Mouse (Mus musculus) B cell, adult 2 months (primary cell): ENCODE data around the gene Cx3cr1.
A peak's percentile ranks its signal among the peaks of the same experiment; 100 is the strongest.

Experiments used
- DNase-seq, 2 experiments: peaks; one replicate each; pipeline ENCODE4 v3.0.0; 2022

Gene Cx3cr1

DNA sequence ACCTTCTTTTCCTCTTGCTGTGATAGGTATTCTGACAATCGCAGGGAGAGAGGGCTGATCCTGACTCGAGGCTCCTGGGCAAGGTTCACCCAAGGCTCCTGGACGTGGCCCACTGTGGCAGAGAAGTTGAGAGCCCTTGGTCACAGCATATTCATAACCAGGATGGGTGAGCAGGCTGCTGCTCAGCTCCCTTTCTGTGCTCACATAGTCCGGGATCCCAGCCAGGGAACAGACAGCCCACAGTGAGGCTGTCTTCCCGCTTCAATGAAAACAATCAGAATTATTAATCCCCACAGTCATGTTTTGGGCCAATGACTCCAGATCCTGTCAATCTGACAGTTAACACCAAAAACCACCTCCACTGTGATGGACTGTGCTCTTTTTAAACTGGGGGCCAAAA lies 12.3 kb upstream of the Cx3cr1 start:
- DNase-seq, result no peak

DNA sequence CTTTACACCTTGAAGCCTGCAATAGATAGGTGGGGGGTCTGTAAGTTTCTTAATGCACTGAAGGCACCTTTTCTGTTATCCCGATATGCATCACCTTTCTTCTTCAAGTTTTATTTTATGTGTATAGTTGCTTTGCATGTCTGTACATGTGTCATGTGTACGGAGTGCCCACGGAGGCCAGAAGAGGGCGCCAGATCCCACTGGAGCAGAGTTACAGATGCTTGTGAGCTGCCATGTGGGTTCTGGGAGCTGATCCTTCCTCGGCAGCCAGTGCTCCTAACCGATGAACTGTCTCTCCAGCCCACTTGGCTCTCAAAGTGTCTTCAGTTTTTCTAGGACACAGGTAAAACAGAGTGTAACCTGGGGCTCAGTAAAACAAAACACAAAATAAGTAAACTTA lies 11.6 kb upstream of the Cx3cr1 start:
- no peak for DNase-seq

DNA sequence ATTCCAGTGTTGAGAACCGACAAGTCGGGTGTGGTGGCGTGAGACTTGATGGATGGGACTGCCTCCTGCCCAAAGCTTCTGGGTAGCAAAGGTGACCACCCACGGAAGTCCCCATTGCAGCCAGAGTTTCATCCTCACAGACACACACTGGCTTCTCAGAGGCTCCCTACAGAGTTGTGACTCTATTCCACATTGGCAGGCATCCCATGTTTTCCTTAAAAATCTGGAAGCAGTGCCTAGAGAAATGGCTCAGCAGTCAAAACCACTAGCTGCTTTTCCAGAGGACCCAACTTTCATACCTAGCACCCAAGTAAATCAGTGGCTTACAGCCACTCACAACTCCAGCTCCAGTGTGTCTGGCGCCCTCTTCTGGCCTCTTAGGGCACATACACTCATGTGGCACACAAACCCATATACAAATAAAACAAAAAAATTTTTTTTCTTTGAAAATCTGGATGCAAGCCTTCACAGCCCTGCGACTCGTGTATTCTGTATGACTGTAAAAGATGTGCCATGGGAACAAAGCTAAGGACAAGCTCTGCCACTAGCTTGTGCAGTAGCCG lies 10.9 kb upstream of the Cx3cr1 start:
- DNase-seq, result no peak

DNA sequence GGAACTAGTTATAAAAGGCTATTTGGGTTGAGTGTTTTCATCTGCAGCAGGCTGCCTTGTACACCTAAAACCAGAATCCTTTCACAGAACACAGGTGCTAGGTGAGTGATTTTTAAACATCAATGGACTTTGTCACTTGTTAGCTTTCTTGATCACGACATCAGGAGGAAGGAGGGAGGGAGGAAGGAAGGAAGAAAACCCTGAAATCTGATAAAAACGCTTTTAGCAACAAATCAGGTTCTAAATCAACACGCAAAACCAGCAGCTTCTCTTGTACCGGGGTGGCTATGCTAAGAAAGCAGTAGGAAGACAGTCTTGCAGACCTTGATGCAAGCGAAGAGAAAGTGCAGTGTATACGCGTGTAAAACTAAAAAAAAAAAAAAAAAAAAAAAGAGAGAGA lies 10.2 kb upstream of the Cx3cr1 start:
- DNase-seq, result no peak

DNA sequence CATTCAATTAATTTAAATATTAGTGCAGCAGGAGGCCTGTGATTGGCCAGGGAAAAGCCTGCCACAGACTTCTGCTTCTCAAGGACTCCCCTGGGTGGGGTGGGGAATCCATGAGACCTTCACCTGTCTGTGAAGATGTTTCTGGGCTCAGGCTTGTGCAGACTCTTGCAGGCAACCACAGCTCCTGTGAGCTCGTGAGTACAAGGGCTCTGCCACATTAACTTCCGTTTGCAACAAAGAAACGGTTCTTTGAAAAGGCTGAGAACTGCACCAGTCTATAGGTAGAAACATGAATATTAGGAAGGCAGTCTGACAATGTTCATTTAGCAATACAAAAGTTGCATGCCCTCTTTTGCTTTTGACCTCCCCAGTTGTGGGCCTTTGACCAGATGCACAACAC lies 8.6 kb upstream of the Cx3cr1 start:
- no peak for DNase-seq

DNA sequence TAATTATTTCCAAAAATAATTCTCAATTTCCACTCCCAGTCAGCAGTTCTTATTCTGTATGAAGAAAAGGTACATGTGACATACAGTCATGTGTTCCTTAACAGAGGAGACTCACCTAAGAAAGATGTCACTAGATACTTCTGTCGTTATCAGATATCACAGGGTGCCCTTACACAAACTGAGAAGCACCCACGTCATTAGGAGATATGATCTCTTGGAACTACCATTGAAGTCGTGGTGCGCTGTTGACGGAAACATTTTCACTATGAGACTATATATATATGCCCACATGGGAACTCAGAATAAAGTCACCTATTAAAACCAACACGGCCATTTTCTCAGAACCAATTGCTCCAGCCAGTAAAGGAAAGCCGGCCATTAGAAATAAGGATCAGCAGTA lies 4.8 kb upstream of the Cx3cr1 start:
- DNase-seq, result no peak

DNA sequence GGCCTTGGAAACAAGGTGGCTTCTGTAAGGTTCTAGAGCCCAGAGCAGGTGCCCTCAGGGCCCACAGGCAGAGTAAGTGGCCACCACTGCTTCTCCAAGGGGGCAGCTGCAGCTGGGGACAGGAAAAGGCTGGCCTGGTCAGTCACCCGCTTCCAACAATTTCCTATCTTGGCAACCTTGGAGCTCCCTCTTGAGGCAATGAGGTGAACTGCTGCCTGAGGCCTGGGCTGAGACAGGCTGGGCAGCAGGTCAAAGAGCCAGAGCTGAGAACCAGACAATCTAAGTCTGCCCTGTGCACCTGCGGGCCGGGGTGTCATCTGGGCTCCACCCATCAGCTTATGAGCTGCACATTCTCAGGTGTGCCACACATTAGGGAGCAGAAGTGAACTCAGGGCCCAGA lies 3.5 kb upstream of the Cx3cr1 start:
- peak; percentile 80 to 81 for DNase-seq

DNA sequence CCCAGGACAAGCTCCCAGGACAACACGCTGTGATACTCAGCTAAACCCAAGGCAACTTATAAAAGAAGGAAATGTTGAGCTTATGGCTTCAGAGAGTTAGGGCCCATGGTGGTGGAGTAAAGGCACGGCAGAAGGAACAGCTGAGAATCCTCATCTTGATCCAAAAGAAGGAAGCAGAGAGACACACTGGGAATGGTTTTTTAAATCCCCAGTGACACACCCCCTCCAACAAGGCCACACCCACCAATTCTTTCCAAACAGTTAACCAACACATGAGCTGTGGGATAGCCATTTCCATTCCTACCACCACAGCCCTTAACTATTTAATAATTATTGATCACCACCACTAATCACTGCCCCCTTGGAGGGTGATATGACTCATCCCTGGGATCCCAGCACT lies 1.6 kb upstream of the Cx3cr1 start:
- no peak for DNase-seq

DNA sequence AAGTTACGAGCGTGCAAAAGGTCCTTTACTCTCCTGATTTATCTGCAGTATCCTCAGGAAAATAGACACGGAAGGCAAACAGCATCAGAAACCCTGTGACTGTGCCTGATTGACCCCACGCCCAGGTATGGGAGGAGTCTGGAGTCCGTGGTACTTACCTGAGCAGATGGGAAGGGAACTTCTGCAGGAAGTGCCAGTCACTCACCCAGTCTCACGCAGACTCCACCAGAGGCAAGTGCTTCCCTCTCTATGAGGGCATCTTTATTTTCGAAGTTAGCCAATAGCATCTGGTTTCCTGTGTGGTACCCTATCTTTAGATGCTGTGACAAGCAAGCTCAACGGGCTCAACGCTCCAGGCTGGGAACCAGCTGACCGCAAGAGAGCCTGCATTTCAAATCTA lies 1.6 kb downstream of the Cx3cr1 start:
- no peak for DNase-seq

DNA sequence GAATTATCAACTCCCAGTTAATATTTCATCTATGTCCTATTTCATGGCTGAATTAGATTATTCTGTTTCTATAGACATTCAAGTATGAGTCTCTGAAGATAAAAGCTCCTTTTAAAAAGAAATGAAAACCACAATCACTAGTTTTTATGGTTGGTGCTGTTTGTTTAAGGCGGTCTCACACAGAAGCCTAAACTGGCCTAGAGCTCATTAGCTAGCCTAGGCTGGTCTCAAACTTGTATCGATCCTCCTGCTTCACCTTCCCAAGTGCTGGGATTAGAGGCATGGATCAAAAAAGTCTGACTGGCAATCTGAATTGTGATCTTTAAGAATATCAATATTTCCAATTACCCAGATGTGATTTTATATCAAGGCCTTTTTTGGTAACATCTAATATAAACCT lies 2.1 kb downstream of the Cx3cr1 start:
- no peak for DNase-seq

DNA sequence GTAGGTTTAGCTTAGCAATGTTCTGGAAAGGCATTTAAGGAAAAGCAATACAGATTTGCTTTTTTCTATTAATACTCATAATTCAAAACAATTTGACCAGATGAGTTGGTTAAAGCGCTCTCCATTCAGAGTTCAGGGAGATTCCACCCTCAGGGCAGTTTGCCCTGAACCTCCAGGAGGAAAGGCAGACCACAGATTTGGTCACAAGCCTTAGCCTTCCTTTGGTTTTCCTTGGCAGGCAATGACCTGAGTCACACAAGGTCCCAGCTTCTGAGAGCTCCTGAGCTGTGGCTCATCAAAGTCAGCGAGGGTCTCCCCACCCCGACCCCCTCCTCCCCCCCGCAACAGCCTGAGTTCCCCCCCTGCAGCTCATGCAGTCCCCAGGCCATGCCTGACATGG lies 5.4 kb downstream of the Cx3cr1 start:
- no peak for DNase-seq

DNA sequence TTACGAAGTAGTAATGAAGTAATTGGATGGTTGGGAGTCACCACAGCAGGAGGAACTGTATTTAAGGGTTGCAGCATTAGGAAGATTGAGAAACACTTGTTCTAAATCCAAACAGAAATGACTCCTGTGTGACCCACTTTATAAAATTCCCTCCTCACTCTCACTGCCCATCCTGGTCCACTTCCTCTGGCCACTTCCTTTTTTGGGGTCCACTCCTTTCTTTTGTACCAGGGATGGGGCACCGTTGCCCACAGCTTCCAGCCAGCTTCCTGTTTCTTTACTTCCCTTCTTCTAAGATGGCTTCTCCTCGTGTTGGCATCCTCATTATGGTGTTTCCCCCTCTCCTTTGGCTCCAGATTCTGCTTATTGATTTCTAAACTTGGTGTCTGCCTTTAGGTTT lies 10.9 kb downstream of the Cx3cr1 start:
- no peak for DNase-seq

DNA sequence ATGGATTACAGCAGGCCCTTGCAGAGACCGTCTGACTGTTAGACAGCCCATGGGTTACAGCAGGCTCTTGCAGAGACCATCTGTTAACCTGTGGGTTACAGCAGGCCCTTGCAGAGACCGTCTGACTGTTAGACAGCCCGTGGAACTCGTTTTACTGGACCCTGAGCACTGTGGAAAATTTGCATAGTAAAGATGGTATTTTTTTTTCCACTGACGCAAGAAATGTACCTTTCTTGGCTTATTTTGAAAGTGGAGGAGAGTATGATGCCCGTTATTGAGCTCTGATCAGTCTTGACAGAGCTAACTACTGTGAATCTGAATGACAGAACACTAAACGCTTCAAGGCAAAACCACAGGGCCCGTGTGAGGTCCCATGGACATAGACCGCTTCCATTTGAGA lies 13.5 kb downstream of the Cx3cr1 start:
- DNase-seq, result no peak

DNA sequence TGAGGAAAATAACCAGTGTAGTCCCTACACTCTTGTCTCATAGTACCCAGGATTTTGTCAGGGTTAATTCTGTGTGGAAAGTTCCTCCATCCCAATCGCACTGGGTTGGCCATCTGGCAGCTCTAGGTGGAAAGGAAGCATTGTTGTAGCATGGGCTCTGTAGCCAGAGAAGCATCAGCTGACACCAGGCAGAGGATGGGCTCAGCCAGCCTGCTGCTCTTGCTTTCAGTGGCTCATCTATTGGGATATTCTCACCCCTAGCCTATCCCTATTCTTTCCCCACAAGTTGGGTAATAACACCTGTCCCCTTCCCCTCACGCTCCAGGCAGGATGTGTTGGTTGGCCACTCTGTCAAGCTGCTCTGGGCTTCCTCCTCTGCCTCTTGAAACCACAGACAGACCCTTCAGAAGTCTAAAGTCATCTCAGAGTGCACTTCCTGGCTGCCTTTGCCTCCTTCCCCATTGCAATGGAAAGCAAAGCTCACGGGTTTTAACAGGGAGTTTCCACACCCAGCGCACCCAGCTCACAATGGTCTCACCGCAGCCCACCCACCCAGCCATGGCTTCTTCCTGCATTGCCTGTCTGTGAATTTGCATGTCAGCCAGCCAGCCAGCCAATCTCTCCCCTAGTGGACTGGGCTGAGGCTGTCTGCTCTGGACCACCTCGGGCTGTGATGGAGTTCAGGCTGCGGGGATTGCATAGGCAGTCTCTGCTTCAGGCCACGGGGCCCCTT lies 15.0 kb downstream of the Cx3cr1 start:
- DNase-seq, result peak; percentile 22 to 24

DNA sequence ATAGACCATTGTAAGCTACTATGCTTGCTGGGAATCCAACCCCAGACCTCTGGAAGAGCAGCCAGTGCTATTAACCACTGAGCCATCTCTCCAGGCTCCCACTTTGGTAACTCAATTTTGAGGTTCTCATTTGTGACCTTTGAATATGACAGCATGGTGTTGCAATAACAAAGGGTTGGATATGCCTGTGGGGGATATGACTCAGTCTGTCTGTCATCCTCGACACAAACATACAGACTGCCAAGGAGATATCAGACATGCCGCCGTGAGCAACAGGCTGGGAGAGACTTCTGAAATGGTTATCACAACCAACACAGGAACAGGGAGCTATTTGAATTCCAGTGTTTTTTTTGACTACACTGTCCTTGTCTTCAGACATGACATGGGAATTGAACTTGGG lies 20.3 kb downstream of the Cx3cr1 start:
- DNase-seq, result no peak

DNA sequence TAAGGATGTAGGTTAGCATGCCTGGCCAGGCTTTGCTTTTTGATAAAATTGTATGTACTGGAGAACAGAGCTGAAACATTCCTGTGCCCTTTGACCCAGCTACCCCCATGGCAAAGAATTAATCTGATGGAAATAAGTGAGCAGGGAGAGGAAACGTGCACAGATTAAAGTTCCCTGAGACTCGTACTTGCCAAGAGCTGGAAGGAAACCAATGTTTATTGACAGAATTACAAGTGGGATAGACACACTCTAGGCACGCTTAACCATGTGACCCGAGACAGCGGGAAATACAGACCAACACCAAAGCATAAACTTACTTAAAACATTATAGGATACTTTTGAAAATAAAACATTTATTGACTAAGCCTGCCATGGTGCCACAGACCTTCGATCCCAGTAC lies 21.2 kb downstream of the Cx3cr1 start:
- no peak for DNase-seq

DNA sequence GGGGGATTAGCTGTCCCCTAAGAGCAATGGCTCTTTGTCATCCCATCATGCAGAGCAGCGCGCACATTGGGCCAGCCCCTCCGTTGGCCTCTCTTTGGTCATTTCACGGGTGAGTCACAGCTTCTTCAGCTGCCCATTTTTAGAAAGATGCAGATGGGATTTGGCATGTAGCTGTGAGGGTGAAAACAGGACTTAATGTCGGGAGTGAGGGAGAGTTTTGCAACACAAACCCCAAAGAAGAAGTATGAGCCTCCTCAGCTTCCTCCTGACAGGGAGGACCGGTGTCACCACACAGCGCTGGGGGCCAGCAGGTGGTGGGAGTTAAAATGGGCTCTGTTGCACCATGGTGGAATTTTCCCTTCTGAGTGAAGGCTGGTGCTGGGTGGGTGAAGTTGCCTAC lies 26.6 kb downstream of the Cx3cr1 start:
- DNase-seq, result no peak

DNA sequence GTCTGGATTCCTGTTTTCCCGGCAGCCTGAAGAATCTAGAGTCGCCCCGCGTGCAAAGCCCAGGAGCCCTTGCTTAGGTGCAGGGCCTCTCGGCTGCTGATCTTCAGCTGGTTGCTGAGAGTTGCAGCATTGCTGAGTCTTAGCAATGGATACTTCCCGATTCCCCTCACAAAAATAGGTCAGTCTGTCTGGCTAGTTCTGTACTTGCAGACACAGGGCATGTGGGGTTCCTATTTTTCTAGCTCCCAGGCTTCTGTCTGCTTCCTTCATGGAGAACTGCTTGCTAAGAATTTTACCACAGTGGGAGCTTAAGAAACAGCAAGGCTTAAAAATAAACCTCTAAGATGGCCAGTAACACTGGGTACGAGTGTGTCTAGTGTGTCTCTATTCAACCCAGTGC lies 32.3 kb downstream of the Cx3cr1 start:
- no peak for DNase-seq

DNA sequence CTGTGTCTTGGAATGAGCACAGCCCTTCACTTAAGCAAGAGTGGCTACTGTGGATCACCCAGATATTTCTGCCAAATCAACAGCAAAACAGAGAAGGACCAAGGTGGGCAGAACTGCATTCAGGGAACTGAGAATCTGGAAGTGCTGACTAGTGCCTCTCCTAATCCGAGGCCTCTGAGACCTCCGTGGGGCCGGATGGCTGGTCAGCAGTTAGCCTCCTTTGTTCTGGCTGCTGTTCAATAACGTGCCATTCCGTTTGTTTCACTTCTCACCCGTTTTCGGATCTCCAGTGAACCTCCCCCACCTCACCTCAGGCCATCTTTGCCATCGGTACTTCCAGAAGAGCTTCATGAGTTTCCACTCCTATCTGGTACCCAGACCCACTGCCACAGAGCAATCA lies 35.3 kb downstream of the Cx3cr1 start:
- no peak for DNase-seq

DNA sequence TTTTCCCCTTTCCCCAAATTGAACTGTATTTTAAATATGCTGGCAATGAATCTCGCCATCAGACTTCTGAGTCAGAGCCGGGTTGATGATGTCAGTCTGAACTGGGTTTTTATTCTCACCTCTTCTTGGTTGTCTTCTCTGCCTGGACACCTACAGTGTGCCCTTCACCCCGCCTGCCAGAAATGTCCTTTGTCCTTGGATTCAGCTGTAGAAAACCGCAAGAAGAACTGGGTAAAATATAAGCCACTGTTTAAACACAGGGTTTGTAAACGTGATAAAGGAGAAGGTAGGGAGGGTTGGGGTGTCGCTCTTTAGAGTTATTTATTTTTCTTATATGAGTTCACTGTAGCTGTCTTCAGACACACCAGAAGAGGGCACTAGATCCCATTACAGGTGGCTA lies 37.0 kb downstream of the Cx3cr1 start:
- no peak for DNase-seq

DNA sequence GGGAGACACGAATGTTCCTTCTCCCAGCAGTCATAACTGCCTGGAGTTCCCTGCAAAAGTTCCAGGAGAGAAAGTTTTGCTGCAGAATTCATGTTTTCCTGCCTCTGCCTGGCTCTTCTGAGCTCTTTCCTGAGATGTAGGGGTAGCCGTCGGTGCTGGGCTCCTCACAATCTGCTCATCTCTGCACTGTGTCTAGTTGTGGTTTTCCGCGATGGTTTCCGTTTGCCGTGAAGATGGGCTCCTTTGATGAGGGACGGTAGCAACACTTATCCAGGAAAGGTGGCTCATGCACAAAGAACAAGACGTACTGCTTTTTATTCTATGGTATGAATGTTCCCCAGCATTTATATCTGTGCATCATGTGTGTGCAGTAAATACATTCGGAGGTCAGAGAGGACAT lies 39.3 kb downstream of the Cx3cr1 start:
- DNase-seq, result no peak

DNA sequence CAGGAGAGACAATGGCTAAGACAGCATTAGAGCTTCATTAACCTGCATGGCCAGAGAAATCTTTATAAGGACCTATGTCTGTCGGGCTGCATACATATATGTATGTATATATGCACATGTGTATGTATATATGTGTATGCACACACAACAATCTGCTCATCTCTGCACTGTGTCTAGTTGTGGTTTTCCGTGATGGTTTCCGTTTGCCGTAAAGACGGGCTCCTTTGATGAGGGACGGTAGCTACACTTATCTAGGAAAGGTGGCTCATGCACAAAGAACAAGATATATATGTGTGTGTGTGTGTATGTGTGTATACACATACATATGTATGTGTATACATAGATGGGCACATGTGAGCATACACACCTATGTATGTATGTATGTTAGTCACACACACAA lies 39.8 kb downstream of the Cx3cr1 start:
- DNase-seq, result no peak

DNA sequence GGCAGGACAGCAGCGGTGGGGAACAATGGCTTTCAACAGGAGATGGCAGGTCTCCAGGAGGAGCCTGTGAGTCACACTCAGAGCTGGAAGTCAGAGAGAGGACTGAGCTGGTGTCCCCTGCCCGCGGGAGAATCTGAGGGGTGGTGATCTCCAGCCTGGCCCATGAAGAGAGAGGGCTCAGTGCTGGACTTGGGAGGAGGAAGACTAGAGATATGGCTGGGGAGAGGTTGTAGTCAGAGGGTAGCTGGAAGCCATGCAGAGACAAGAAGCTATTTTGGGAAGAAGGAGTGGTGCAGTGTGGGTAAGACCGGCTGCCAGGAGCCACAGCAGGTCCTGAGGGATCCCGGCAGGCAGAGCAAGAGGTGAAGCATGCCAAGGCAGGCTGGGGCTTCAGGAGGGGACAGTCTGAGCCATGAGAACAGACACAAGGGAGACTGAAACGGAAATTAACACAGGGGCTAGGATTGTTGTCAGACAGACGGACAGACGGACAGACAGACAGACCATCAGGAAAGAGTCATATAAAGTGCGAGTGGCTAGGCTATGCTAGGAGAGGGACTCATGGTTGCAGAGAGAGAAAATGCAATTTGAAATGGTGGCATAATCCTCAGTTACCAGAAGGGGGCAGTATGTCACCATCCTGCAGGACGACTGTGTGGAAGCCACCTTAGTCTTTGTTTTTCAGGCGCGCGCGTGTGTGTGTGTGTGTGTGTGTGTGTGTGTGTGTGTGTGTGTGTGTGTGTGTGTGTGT lies 42.1 kb downstream of the Cx3cr1 start:
- DNase-seq, result peak; percentile 64 to 69

DNA sequence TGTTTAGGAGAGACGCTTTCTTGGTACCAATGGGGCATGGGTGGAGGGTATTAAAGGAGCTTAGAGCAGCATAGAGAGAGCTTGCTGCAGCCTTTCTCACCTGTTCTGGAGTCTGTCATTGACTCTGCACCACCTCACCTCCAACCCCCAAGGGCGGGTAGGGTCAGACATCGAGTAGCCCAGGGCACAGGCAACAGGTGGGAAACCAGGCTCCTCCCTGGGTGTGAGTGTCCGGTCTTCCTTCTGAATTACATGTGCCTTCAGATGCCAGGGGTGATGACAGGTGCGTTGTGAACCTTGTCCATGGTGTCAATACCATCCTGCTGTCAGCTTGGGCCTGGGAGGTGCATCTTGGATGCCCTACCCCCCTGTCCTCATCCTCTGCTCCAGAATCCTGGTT lies 45.1 kb downstream of the Cx3cr1 start:
- DNase-seq, result no peak

DNA sequence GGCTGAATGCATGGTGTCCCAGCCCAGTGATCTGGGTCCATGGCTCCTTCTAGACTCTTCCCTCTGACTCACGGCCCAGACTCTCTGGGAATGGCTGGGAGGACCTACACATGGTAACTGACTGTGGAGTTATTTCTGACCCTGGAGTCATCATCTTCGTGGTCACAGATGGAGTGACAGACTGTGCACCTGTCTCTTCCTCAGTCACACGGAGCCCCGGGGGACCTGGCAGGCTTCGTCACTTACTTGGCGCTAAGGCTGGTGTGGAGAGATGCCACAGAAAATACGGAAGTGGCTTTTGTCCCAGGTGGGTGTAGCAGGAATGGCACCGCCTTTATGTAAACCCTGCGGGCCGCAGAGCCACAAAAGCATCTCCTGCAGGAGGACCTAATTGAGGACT lies 45.5 kb downstream of the Cx3cr1 start:
- DNase-seq, result peak; percentile 61 to 75
